Mouse (Mus musculus): ENCODE results near the gene Ak3. TPM values are rescaled to one million over a fixed set of nuclear protein-coding genes. Genes with fewer than 3 reads are reported as not detected.
"Not testable (repeated sequence)": the region's sequence is repeated elsewhere in the genome, so short reads cannot be mapped to it uniquely, and the experiment has no call there.

The Ak3 gene
- polyA plus RNA-seq, 1 experiment: 39.0 TPM

- no peak for TF ChIP-seq POLR2A (IDR thresholded peaks at IDR 0.05; ENCODE audit: borderline replicate concordance, extremely low read depth, insufficient read depth, insufficient read length, poor library complexity, severe bottlenecking)
- no peak for TF ChIP-seq CTCF (IDR thresholded peaks at IDR 0.05; ENCODE audit: borderline replicate concordance, extremely low read depth, insufficient read depth, insufficient read length)
- DNase-seq (ENCODE audit: low read depth): no peak
Measured at GRCm38 (mm10) chr19:29015410-29016203, 32.2 kb downstream of the Ak3 start.

DNA sequence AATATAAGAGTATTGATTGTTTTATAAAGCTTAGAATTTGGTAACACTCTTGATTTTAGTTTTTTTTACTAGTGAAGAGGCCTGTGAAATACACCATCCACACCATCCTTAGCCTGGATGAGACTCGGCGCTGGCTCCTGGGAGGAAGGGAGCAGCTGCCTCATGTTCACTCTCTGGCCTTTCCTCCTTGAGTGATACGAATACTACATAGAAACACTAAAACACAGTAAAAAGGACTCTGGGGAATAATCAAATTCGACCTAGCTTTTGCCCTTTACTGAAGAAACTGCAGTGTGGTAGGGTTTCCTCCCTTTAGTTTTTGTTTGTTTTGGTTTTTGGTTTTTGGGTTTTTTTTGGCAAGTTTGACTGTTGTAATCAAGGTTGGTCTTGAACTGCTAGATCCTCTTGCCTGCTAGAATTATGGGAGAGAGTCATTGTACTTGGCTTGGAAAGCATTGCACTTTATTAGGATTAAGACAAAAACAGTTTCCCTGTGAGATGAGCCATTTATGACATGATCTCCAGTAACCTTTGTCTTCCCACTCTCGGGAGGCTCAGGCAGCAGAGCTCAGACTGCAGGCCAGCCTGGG lies 33.2 kb downstream of the Ak3 start:
- no peak for DNase-seq (ENCODE audit: low read depth)
- TF ChIP-seq POLR2A (IDR thresholded peaks at IDR 0.05; ENCODE audit: borderline replicate concordance, extremely low read depth, insufficient read depth, insufficient read length, poor library complexity, severe bottlenecking): no peak
- no peak for TF ChIP-seq CTCF (IDR thresholded peaks at IDR 0.05; ENCODE audit: borderline replicate concordance, extremely low read depth, insufficient read depth, insufficient read length)

GRCm38 (mm10) chr19:29011355-29011990 lies 36.3 kb downstream of the Ak3 start:
- DNase-seq (ENCODE audit: low read depth): no peak
- TF ChIP-seq POLR2A (IDR thresholded peaks at IDR 0.05; ENCODE audit: borderline replicate concordance, extremely low read depth, insufficient read depth, insufficient read length, poor library complexity, severe bottlenecking) (no peak), CTCF (IDR thresholded peaks at IDR 0.05; ENCODE audit: borderline replicate concordance, extremely low read depth, insufficient read depth, insufficient read length) (no peak)

DNA sequence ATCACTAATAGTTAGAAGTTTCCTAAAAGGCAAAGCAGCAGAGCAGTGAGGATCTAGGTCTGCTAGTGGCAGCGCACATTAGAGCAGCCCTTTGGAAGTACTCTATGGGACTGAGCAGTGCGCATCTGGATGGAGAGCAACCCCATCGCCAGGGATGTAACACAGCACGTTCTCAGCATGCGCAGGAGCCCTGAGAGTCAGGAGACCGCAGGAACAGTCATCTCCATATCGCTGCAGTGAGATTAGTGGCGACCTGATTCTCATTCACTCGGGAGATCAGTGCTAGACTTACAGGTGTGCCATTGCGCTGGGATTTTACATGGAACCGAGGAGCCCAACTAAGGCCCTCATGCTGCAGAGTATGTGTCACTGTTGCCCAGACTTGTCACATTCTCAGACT lies 38.7 kb downstream of the Ak3 start:
- DNase-seq (ENCODE audit: low read depth): no peak
- no peak for TF ChIP-seq CTCF (IDR thresholded peaks at IDR 0.05; ENCODE audit: borderline replicate concordance, extremely low read depth, insufficient read depth, insufficient read length)
- TF ChIP-seq POLR2A (IDR thresholded peaks at IDR 0.05; ENCODE audit: borderline replicate concordance, extremely low read depth, insufficient read depth, insufficient read length, poor library complexity, severe bottlenecking): no peak

DNA sequence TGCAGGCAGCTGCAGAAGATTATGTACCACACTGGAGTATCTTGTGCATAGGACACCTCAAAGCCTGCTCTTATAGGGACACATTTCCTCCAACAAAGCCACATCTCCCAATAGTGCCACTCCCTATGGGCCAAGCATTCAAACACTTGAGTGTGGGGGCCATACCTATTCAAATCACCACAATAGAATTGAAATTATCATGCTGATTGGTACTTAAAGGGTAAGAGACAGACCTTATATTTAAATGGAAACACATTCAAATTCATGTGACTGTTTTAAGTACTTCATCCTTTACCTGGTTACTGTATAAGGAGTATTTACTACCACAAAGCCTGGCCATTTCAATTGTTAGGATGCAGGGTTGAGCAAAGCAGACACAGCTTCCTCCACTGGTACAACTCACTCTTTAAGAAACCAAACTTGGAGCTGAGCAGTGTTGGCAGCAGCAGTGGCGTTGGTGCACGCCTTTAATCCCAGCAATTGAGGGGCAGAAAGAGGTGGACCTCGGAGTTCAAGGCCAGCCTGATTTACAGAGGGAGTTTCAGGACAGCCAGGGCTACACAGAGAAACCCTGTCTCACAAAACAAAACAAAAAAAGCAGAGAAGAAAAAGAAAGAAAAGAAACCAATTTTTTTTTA lies 39.6 kb downstream of the Ak3 start:
- DNase-seq (ENCODE audit: low read depth): no peak
- TF ChIP-seq POLR2A (IDR thresholded peaks at IDR 0.05; ENCODE audit: borderline replicate concordance, extremely low read depth, insufficient read depth, insufficient read length, poor library complexity, severe bottlenecking) (no peak), CTCF (IDR thresholded peaks at IDR 0.05; ENCODE audit: borderline replicate concordance, extremely low read depth, insufficient read depth, insufficient read length) (no peak)

- DNase-seq (ENCODE audit: low read depth): not testable (repeated sequence)
Measured at GRCm38 (mm10) chr19:29000321-29000720, 47.4 kb downstream of the Ak3 start.

DNA sequence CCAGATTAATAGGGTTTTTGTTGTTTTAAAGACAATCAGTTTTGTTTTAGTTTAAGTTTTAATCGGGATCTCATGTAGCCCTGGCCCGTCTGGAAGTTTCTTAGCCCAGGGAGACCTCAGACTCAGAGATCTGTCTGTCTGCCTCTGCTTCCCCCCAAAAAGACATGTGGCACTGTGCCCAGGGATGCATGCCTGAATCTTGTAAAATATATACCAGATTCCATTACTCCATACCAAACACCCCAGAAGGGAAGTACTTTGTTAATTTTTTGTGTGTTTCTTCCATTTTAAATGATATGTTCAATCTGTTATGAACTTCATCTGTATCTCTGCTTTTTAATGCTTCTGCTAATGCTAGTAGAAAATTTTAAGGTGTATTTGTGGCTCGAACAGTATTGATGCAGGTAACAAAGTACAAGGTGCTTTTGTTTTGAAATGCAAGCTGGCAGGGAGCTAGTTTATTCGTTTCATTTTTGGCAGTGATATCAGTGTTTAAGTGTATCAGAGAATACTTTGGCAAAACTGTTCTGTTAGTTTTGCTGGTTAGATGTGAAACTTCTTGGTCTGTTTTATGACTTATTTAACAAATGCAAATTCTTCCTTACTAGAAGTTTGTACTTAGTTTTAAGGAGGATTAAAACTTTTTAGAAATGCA lies 49.7 kb downstream of the Ak3 start:
- DNase-seq (ENCODE audit: low read depth): no peak
- no peak for TF ChIP-seq CTCF (IDR thresholded peaks at IDR 0.05; ENCODE audit: borderline replicate concordance, extremely low read depth, insufficient read depth, insufficient read length)
- no peak for TF ChIP-seq POLR2A (IDR thresholded peaks at IDR 0.05; ENCODE audit: borderline replicate concordance, extremely low read depth, insufficient read depth, insufficient read length, poor library complexity, severe bottlenecking)

DNA sequence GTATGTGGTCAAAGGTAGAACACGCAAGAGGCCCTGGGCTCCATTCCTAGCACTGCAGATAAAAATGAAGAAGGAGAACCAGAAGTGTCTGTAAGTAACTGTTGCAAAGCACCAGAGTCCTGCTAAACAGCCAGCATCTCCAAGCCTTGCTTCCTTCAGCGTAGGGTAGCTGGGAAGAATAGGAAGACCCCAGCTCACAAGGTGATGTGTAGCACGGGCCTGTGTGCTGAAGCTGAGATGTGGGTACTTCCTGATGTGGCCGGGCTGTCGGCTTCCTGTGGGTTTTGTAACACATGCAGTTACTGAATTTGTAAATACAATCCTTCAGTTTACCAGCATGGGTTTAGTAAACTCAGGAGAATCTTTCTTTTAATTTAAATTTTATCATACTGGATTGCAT lies 52.4 kb downstream of the Ak3 start:
- DNase-seq (ENCODE audit: low read depth): no peak
- TF ChIP-seq CTCF (IDR thresholded peaks at IDR 0.05; ENCODE audit: borderline replicate concordance, extremely low read depth, insufficient read depth, insufficient read length) (no peak), POLR2A (IDR thresholded peaks at IDR 0.05; ENCODE audit: borderline replicate concordance, extremely low read depth, insufficient read depth, insufficient read length, poor library complexity, severe bottlenecking) (no peak)

- peak; percentile 84 for DNase-seq (ENCODE audit: low read depth)
- TF ChIP-seq POLR2A (IDR thresholded peaks at IDR 0.05; ENCODE audit: borderline replicate concordance, extremely low read depth, insufficient read depth, insufficient read length, poor library complexity, severe bottlenecking): no peak
- TF ChIP-seq CTCF (IDR thresholded peaks at IDR 0.05; ENCODE audit: borderline replicate concordance, extremely low read depth, insufficient read depth, insufficient read length): no peak
Measured at GRCm38 (mm10) chr19:28994870-28995269, 52.9 kb downstream of the Ak3 start.

- TF ChIP-seq POLR2A (IDR thresholded peaks at IDR 0.05; ENCODE audit: borderline replicate concordance, extremely low read depth, insufficient read depth, insufficient read length, poor library complexity, severe bottlenecking) (no peak), CTCF (IDR thresholded peaks at IDR 0.05; ENCODE audit: borderline replicate concordance, extremely low read depth, insufficient read depth, insufficient read length) (no peak)
Measured at GRCm38 (mm10) chr19:28991391-28991790, 56.4 kb downstream of the Ak3 start.

DNA sequence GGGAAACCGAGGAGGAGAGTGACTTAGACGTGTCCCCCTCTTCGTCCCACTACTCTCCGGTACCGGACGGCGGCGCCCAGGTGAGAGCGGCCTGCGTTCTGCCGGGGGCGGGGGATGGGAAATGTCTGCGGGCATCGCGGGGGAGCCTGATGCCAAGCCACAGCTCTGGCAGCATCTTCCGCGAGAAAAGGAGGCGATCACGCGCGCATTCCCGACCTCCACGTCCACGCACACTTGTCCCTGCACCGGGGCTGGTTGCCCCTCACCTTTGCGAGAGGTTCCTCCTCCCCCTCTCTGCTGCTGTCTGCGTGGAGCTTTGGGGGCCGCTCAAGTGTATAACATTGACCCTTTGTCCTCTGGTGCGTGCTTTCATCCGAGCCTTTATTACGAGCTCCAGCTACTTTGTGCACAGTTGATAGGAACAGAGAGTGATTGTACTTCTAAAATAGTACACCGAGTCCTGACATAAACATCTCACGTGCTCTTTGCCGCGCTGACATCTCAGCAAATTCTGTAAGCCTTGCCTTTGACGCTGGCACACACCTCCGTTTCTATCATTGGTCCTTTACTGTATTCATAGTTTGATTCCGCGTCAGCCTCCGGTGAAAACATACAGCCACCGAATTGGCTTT lies 57.1 kb downstream of the Ak3 start:
- TF ChIP-seq POLR2A (IDR thresholded peaks at IDR 0.05; ENCODE audit: borderline replicate concordance, extremely low read depth, insufficient read depth, insufficient read length, poor library complexity, severe bottlenecking) (no peak), CTCF (IDR thresholded peaks at IDR 0.05; ENCODE audit: borderline replicate concordance, extremely low read depth, insufficient read depth, insufficient read length) (no peak)
- peak; percentile 58 for DNase-seq (ENCODE audit: low read depth)

More at GRCm38 (mm10) chr19:28991391-28991790, 56.4 kb downstream of the Ak3 start:
- no peak for DNase-seq (ENCODE audit: low read depth)

Data from brain, embryonic 14.5 days (tissue).